In the genomic region with DNA sequence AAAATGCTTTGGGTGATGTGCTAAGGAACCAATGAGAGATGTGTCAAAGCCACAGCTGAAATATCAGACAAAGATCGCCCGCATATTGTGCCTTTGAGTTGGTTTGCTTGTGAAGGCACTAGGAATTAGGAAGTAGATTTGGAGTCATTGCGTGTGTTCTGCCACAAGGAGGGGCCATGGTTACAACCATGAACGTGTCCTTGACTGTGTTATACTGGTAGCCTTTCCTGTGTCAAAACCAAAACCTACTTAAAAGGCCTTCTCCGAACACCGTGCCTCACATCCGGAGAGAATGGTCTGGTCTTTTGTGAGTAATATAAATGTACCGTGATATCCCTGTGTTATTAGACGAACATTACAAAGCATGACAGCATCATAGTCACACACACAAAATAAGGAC, we compare ENCODE assay signal across 8 mouse cellular contexts.
DNase-seq lines count a peak whose midpoint lies in the region; ATAC-seq lines count a peak whose summit lies in the region.

No protein-coding gene starts in this region.

- DNase-seq in 3T3-L1 (ENCODE audit: low read depth, low spot score): peak; percentile 40
- DNase-seq in MN1 (ENCODE audit: low spot score): peak; percentile 46
- DNase-seq in cerebellum, postnatal 4 days (ENCODE audit: low spot score in 2 of 2): peak; percentile 34 to 60
- DNase-seq in heart, postnatal 36 days: peak; percentile 3 to 4
- peak; percentile 56 to 75 for DNase-seq in layer of hippocampus, postnatal 14 days (ENCODE audit: low spot score in 2 of 2)
- peak; percentile 90 for DNase-seq in midbrain, embryonic 14.5 days
- no peak for DNase-seq in natural killer cell, adult 2 months (ENCODE audit: low spot score in 2 of 2)
- no peak for DNase-seq in thymus, postnatal 36 days

- ATAC-seq in midbrain, embryonic 14.5 days (ENCODE audit: low FRiP score, low TSS enrichment): peak; percentile 87

- no peaks in the 10 kb centered on the region for H3K9me3 ChIP-seq in midbrain, embryonic 14.5 days (ENCODE audit: control insufficient read depth, low read length)

- H3K36me3 ChIP-seq in midbrain, embryonic 14.5 days (ENCODE audit: control insufficient read depth, insufficient read depth, low read length): no peaks in the 10 kb centered on the region

- peak overlapping the region; percentile 14; the same call in 1 of the 2 replicates for H3K4me2 ChIP-seq in midbrain, embryonic 14.5 days (ENCODE audit: low read length)

- 18% methylated on average over 9 of the region's 9 CpGs for WGBS in midbrain, embryonic 14.5 days

- H3K4me1 ChIP-seq in midbrain, embryonic 14.5 days (ENCODE audit: control insufficient read depth, insufficient read depth, low read length): peaks cover 16% of the 10 kb centered on the region

- peak overlapping the region; percentile 37 for H3K27ac ChIP-seq in midbrain, embryonic 14.5 days (replicated peaks; ENCODE audit: low read depth, low read length)

- H3K4me3 ChIP-seq in midbrain, embryonic 14.5 days (replicated peaks; ENCODE audit: low read depth, low read length): no peak overlapping the region

- H3K9ac ChIP-seq in midbrain, embryonic 14.5 days (replicated peaks; ENCODE audit: low read length): no peak overlapping the region

- no peaks in the 10 kb centered on the region for H3K27me3 ChIP-seq in midbrain, embryonic 14.5 days (ENCODE audit: control insufficient read depth, insufficient read depth, low read length)

- intact Hi-C loops in heart, postnatal 36 days (cut with DNase I): loop anchor here (5.0 to 10.0 kb wide), 3 partner anchors 251 to 1469 kb away; no protein-coding TSS in a partner anchor

Comparison
In these comparisons a context has a peak if more than half of its experiments do, and no peak if none do; other contexts are left out.
1. DNase-seq: peak in 3T3-L1 (single experiment), MN1 (single experiment), cerebellum, postnatal 4 days (2 of 2), heart, postnatal 36 days (2 of 2), layer of hippocampus, postnatal 14 days (2 of 2) and midbrain, embryonic 14.5 days (single experiment); none in natural killer cell, adult 2 months (0 of 2) and thymus, postnatal 36 days (0 of 2).